Mouse (Mus musculus): ENCODE data around the gene Hist1h4a.

The Hist1h4a gene

GRCm38 (mm10) chr13:23759251-23759771, 1.7 kb downstream of the Hist1h4a start:
- DNase-seq (ENCODE audit: low spot score in 2 of 2) = no peak

- DNase-seq (ENCODE audit: low spot score in 2 of 2) = no peak
These were observed 3.1 kb downstream of the Hist1h4a start for GRCm38 (mm10) chr13:23757921-23758320.

GRCm38 (mm10) chr13:23757211-23757773, 3.7 kb downstream of the Hist1h4a start:
- no peak for DNase-seq (ENCODE audit: low spot score in 2 of 2)

GRCm38 (mm10) chr13:23756790-23757189, 4.2 kb downstream of the Hist1h4a start, which contains the start of gene Hist1h4b:
Hist1h4b (plus strand) TSS chr13:23757013.
- peak; percentile 92 to 97 for DNase-seq (ENCODE audit: low spot score in 2 of 2)

GRCm38 (mm10) chr13:23755000-23755399, 6.0 kb downstream of the Hist1h4a start:
- DNase-seq (ENCODE audit: low spot score in 2 of 2) = no peak

GRCm38 (mm10) chr13:23753314-23754078, 7.5 kb downstream of the Hist1h4a start:
- no peak for DNase-seq (ENCODE audit: low spot score in 2 of 2)

- DNase-seq (ENCODE audit: low spot score in 2 of 2) = no peak
These were observed 8.3 kb downstream of the Hist1h4a start for GRCm38 (mm10) chr13:23752742-23753172.

- peak; percentile 98 for DNase-seq (ENCODE audit: low spot score in 2 of 2)
These were observed 8.8 kb downstream of the Hist1h4a start, which contains the start of gene Hist1h3b for GRCm38 (mm10) chr13:23752067-23752741. Hist1h3b (plus strand) TSS chr13:23752267.

GRCm38 (mm10) chr13:23751478-23751956, 9.5 kb downstream of the Hist1h4a start:
- no peak for DNase-seq (ENCODE audit: low spot score in 2 of 2)

- peak; percentile 47 to 60 for DNase-seq (ENCODE audit: low spot score in 2 of 2)
These were observed 10.1 kb downstream of the Hist1h4a start, which contains the start of gene Hist1h2ab for GRCm38 (mm10) chr13:23750839-23751477. Hist1h2ab (plus strand) TSS chr13:23751126.

GRCm38 (mm10) chr13:23749563-23750121, 11.4 kb downstream of the Hist1h4a start:
- DNase-seq (ENCODE audit: low spot score in 2 of 2) = no peak

GRCm38 (mm10) chr13:23747892-23748288, 13.1 kb downstream of the Hist1h4a start:
- no peak for DNase-seq (ENCODE audit: low spot score in 2 of 2)

GRCm38 (mm10) chr13:23747081-23747891, 13.7 kb downstream of the Hist1h4a start:
- DNase-seq (ENCODE audit: low spot score in 2 of 2) = no peak

GRCm38 (mm10) chr13:23746201-23747080, 14.6 kb downstream of the Hist1h4a start, which contains the start of gene Hist1h2bb:
Hist1h2bb (plus strand) TSS chr13:23746734.
- DNase-seq (ENCODE audit: low spot score in 2 of 2) = peak; percentile 72 to 80

GRCm38 (mm10) chr13:23745381-23746161, 15.5 kb downstream of the Hist1h4a start, which contains the start of gene Hist1h3c:
Hist1h3c (minus strand) TSS chr13:23745602.
- DNase-seq (ENCODE audit: low spot score in 2 of 2) = peak; percentile 92 to 93

GRCm38 (mm10) chr13:23744421-23745380, 16.3 kb downstream of the Hist1h4a start:
- no peak for DNase-seq (ENCODE audit: low spot score in 2 of 2)

GRCm38 (mm10) chr13:23743963-23744362, 17.1 kb downstream of the Hist1h4a start:
- DNase-seq (ENCODE audit: low spot score in 2 of 2) = no peak

All from right cerebral cortex, adult 2 months (tissue).